Mouse (Mus musculus): ENCODE measurements around the gene Mfsd5.

Mfsd5 gene

DNA sequence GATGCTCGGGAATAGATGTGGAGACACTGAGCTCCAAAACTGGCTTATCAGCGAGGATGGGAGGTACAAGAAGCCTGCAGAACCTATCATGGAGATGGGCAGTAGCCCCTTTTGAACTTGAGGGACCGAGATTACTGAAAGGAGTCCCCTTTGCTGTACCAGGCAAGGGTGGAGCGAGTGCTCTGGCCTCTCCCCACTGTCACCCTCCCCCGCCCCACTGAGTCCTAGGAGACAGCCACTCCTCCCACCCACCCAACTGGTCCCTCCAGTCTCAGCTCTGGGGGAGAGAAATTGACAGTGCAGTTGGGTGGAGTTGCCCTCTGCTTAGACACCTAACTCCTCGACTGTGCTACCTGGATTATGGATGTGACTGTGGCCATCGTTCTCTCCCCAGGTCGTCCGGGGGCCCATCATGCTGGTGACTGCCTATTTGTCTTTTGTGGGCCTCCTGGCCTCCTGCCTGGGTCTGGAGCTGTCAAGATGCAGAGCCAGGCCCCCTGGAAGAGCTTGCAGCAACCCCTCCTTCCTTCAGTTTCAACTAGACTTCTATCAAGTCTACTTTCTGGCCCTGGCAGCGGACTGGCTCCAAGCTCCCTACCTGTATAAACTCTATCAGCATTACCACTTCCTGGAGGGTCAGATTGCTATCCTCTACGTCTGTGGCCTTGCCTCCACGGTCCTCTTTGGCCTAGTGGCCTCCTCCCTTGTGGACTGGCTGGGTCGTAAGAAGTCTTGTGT, 698 bp downstream of the Mfsd5 start:
- DNase-seq (ENCODE audit: extremely low spot score, low spot score), result no peak

DNA sequence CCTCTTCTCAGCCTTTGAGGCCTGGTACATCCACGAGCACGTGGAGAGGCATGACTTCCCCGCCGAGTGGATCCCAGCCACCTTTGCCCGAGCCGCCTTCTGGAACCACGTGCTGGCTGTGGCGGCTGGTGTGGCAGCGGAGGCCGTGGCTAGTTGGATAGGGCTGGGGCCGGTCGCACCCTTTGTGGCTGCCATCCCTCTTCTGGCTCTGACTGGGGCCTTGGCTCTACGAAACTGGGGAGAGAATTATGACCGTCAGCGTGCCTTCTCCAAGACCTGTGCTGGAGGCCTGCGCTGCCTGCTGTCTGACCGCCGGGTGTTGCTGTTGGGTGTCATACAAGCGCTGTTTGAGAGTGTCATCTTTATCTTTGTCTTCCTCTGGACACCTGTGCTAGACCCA, 1.4 kb downstream of the Mfsd5 start:
- no peak for DNase-seq (ENCODE audit: extremely low spot score, low spot score)

DNA sequence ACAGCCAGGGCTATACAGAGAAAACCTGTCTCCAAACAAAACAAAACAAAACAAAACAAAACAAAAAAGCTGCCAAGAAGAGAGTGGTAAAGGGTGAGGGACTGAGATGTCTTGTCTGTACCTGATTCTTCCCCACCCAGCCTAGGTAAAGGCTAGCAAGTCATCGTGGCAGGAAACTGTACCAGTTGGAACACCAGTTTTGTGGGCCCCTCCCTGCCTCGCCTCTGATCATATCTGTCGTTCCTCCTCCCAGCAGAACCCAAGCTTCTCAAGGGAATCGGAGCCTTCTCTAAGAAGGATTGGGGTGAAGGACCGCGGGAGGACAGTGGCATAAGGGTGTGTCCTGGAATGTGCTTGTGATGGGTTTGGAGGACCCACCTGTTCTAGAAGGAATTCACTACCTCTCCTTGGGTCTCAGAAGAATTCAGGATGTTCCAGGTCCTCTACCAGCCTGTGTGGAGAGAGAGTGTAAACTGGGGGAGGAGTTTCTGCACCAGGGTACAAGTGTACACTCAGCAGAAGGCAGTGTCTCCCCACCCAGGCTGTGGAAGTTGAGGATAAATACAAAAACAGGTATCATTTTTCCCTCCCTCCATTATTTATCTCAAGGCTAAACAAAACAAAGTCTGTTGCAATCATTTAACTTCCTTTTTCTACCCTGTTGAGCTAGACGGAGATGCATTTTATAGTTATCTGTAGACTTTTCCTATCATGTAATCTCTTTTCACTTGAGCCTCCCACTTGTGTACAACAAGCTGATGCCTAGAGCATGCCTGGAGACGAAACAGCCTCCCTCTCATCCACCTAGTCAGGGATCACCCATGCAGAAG, 3.4 kb downstream of the Mfsd5 start:
- DNase-seq (ENCODE audit: extremely low spot score, low spot score), result no peak

DNA sequence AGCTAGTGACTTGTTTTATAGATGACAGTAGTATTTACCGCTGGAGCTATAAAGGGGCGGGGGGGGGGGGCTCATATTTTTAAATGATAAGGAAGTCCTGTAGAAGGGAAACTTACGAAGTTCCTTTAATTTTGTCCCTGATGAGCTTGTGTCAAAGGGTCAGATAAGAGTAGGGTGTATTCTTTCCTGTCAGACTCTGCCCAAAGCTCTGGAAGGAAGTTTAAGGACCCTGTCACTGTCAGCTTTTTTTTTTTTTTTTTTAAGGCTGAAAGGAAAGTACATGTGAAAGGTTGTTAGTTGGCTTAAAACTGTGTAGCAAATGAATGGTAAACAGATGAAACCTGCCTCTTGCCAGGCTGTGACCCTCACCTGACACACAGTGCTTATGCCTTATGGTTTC, 4.4 kb downstream of the Mfsd5 start:
- DNase-seq (ENCODE audit: extremely low spot score, low spot score), result no peak

DNA sequence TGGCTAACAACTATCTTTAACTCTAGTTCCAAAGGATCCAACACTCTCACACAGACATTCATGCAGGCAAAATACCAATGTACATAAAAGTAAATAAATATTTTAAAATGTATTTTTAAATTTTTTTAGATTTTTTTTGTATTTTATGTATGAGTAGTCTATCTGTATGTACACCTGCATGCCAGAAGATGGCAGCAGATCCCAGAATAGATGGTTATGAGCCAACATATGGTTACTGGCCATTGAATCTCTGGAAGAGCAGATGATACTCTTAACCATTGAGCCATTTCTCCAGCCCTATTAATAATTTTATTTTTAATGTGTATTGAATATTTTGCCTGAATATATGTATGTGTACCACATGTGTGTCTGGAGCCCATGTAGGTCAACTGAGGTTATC, 8.1 kb downstream of the Mfsd5 start:
- no peak for DNase-seq (ENCODE audit: extremely low spot score, low spot score)

DNA sequence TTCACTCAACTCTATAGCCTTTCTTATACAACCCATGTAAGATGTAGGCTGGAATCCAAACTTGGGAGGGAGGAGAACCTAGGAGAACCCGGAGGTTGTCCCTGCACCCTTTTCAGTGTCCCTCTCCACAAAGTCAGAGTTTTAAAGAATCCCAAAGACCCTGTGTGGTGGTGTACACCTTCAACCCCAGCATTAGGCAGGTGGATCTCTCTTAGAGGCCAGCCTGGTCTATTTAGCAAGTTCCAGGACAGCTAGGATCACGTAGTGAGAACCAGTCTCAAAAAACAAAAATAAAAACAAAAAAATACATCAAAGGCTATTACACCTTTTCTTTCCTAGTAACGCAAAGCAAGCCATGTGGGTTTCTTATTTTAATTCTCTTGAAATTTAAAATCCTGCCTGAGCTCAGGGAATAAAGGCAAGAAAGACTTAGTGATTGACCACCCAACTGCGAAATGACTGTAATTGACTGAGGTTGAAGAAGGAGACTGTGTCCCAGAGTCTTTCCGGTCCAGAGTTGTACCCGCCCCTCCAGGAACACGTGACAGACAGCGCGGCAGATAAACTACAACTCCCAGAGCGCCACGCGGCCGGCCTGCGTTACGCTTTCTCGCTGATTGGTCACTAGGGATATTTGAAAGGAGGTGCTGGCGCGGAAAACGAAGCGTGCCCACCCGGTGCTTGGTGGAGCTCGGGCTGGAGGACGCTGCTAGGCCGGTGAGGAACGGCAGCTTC, 16.5 kb downstream of the Mfsd5 start, which contains the start of gene Espl1:
Gene Espl1 (plus strand): TSS at position 634 of the 735 bp plus-strand sequence.
- DNase-seq (ENCODE audit: extremely low spot score, low spot score), result peak; percentile 96

DNA sequence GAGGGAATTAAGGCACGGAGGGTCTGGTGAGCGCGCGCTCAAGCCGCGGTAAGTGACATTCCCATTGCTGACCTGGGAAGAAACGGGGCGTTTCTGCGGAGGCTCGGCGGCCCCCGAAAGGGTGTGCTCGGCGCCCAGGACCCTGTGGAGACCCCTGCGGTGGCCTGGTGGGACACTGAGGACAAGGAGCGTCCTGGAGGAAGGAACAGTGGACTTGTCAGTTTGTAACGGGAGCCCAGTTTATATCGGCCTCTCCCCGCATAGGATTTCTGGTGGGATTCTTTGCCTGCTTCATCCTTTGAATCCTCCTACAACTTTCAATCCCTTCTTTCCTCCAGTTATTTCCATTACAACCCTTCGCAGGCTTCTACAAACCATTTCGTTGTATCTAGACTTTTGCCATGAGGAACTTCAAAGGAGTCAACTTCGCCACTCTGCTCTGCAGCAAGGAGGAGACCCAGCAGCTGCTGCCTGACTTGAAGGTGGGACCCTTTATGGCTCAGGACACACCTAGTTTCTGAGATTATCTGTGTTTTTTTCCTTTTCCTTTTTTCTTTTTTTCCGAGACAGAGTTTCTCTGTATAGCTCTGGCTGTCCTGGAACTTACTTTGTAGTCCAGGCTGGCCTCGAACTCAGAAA, 17.2 kb downstream of the Mfsd5 start:
- DNase-seq (ENCODE audit: extremely low spot score, low spot score), result no peak

DNA sequence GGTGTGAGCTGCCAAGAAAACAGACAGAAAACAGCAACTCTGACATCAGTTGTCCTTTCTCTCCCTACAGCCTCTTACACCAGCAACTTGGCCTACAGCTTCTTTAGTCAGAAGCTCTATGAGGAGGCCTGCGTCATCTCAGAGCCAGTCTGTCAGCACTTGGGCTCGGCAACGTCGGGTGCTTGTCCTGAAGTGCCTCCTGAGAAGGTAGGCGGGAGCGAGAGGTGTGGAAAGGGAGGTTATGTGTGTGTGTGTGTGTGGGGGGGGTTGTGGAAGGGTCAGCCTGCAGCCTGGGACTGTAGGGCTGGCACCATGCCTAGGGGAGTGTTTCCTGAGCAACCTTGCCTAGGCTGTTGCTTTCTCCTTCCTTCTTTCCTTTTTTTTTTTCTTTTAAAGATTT, 23.3 kb downstream of the Mfsd5 start:
- no peak for DNase-seq (ENCODE audit: extremely low spot score, low spot score)

DNA sequence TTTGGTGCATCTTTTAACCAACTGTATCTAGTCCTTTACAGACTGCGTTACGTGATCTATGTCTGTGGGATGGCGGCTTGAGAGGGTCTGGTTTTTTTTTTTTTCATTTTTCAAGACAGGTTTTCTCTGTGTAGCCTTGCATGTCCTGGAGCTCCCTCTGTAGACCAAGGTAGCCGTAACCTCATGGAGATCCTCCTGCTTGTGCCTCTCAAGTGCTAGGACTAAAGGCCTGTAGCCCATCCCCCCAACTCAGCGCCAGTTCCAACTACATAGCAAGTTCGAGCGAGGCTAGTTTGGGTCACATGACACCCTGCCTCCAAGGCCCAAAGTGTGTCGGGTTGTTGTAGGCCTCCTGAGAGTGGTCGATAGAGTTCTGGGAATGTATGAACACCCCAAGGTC, 29.5 kb downstream of the Mfsd5 start:
- no peak for DNase-seq (ENCODE audit: extremely low spot score, low spot score)

DNA sequence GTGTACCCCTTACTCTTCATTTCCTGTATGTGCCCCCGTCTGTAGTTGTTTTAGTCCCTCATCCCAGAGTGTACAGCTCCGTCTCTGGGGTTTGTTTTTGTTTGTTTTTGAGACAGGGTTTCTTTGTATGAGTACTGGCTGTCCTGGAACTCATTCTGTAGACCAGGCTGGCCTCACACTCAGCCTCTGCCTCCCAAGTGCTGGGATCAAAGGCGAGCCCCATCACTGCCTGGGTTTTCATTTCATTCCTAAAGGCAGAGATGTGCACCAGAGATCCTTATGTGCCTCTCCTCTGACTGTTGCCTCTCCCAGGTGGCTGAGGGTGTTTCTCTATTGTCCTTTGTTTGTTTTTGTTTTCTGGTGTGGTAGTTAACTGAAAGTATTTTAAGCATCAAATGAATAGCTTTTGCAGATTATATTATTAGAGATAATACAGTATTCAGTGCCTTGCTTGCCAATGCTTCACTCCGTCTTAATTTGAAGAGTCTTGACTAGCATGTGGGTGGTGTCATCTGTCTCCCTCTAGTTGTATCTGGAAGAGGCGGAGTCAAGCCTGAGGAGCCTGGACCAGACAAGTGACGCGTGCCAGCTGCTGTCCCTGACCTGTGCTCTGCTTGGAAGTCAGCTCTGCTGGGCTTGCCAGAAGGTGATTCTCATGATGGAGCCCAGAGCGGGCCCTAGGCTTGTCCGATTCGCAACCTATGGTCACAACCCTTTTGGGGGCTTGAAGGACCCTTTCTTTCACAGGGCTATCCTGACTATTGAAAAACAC, 31.0 kb downstream of the Mfsd5 start:
- no peak for DNase-seq (ENCODE audit: extremely low spot score, low spot score)

DNA sequence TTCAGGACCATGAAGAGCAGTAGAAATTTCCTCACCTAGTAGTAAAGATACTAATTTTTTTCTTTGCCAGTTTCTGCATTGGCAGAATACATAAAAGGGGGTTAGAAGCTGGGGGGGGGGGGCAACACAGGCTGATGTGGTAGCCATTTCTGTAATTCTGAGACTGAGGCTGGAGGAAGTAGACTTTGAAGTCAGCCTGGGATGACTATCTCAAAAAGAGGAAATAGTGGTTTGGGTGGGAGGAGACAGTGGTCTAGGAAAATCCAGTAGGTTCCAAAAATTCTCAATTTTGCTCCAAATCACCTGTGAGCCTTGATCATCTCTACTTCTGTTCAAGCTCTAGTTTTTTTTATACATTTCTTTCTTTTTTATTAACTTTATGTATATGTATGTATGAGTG, 32.2 kb downstream of the Mfsd5 start:
- no peak for DNase-seq (ENCODE audit: extremely low spot score, low spot score)

DNA sequence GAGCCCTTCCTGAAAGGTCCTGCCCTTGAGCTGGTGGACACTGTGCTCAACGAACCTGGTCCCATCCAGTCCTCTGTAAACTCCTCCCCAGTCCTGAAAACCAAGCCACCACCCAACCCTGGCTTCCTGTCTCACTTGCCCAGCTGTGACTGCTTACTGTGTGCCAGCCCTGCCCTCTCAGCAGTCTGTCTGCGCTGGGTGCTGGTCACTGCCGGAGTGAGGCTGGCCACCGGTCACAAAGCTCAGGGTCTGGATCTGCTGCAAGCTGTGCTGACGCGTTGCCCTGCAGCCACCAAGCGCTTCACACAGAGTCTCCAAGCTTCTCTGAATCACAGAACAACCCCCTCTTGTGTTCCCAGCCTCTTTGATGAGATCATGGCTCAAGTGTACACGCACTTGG, 36.0 kb downstream of the Mfsd5 start:
- no peak for DNase-seq (ENCODE audit: extremely low spot score, low spot score)

DNA sequence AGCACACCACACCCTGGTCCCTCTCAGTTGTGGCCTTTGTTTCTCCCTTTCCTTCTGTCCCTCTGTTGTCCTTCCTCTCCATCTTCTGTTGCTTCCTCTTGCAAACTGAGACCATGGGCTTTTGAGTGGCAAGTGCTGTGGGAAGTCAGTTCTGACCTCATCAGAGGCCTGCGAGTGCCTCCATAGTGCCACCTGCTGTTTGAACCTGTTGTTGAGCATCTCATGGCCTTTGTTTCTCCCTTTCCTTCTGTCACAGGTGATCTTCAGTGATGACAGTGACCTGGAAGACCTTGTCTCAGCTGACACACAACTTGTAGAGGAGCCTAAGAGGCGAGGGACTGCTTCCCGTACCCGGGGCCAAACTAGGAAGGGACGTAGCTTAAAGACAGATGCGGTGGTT, 37.0 kb downstream of the Mfsd5 start:
- no peak for DNase-seq (ENCODE audit: extremely low spot score, low spot score)

DNA sequence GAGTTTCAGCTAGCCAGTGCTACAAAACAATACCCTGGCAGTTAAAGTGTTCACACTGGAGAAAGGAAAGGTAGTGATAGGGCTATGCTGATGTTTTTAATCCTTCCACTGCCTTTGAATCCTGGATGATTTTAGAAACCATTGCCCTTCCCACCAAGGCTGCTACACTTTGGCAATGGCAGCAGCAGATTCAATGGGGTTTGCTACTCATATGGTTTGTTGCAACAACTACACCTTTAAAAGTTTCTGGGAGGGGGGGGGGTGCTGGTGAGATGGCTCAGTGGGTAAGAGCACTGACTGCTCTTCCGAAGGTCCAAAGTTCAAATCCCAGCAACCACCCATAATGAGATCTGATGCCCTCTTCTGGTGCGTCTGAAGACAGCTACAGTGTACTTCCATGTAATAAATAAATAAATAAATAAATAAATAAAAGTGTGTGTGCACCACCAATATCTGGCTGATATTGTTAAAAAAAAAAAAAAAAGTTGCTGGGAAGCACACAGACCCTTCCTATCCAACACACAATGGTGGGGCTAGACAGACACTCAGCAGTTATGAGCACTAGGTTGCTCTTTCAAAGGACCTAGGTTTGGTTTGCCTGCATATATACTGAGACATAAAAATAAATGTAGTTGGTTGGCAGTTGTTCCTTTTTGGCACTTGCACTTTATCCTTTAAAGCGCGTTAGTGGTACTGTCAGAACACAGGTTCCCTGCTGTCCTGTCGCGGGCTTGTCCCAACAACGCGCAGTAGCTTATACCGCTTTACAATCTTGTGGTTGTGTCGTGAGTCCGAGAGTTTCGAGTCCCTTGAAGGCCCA, 45.6 kb downstream of the Mfsd5 start:
- DNase-seq (ENCODE audit: extremely low spot score, low spot score), result no peak

DNA sequence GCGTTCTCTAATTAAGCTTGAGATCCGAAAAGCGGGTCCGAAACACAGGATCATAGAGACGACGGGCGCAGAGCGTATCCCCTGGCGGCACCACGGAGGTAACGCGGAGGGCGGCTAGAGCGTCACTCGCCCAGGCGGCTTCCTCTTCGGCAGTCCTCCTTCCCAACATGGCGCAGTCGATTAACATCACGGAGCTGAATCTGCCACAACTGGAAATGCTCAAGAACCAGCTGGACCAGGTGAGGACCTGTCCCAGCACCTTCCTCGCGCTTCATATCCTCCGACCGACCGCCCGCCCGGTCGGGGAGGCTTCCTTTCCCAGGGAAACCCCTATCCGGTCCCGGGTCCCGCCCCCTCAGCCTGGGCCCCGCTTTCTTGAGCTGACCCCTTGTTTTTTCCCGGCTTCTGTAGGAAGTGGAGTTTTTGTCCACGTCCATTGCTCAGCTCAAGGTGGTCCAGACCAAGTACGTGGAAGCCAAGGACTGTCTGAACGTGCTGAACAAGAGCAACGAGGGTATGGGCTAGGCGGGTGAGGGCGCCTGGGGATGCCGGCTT, 46.8 kb downstream of the Mfsd5 start, which contains the start of gene Pfdn5:
Gene Pfdn5 (plus strand): TSS at position 95 of the 555 bp plus-strand sequence.
- peak; percentile 80 for DNase-seq (ENCODE audit: extremely low spot score, low spot score)

DNA sequence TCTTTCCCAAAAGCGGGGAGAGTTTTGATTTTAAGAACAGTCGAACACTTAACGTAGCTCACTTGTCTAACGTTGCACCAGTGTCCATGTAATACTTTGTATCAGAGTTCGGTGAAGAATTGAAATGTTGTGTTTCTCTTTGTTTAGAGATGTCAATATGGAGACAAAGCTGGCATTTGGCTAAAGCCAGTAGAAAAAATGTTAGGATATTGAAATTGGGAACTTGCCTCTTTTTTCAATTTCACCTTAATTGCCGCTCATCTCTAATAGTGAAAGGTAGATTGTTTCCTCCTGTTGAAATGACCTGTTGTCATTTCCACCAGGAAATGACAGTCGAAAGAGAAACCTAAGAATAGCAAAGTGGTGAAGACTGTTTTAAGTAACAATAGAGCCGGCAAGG, 47.6 kb downstream of the Mfsd5 start:
- DNase-seq (ENCODE audit: extremely low spot score, low spot score), result no peak

All from neural tube, embryonic 10.5 days (tissue).